Mouse (Mus musculus): ENCODE results near the gene Naa35. TPM values are rescaled to one million over a fixed set of nuclear protein-coding genes. Genes with fewer than 3 reads are reported as not detected.
"Not testable (repeated sequence)": the region's sequence is repeated elsewhere in the genome, so short reads cannot be mapped to it uniquely, and the experiment has no call there.

Naa35 gene
- total RNA-seq, 1 experiment = 79.1 TPM

DNA sequence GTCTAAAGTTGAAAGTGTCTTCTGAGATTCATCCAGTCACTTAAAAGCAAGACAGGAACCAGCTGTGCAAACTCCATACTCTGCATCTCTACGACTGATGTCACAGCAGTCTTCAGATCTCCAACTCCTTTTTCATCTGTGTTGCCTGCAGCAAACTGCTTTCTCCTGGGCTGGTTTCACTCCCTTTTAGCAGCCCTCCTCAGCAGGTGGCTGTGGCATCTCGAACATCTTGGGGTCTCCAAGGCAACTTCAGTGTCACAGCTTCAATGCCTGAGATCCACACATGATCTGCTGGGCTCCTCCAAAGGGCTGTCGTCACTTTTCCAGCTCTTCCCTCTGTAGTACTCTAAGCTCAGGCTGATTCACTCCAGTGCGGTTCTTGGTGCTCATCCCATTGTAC is 5.6 kb downstream of the Naa35 start:
- H3K36me3 ChIP-seq (ENCODE audit: control insufficient read depth, insufficient read depth, low read length, poor library complexity, severe bottlenecking) = peaks cover 13% of the 10 kb centered on the region
- H3K4me1 ChIP-seq (ENCODE audit: control insufficient read depth in 2 of 2, insufficient read depth in 2 of 2, low read length in 2 of 2, poor library complexity in 1 of 2) = peaks cover 0 to 6% of the 10 kb centered on the region in 2 experiments; a peak in 2 of 4 replicates
- no peak overlapping the region for H3K4me3 ChIP-seq (ENCODE audit: insufficient read depth in 1 of 2, low read depth in 1 of 2, low read length in 2 of 2, poor library complexity in 1 of 2, severe bottlenecking in 1 of 2)
- no peak overlapping the region for H3K9ac ChIP-seq (ENCODE audit: insufficient read depth, low read depth, low read length, poor library complexity, severe bottlenecking)
- in situ Hi-C loops (cut with MboI; ENCODE audit: low sequenced_read_pairs in 2 of 2, unreplicated experiment in 2 of 2) = no loop called here
- H3K9me3 ChIP-seq (ENCODE audit: control insufficient read depth, insufficient read depth, low read depth, low read length) = no peaks in the 10 kb centered on the region
- no peak overlapping the region for H3K27ac ChIP-seq (ENCODE audit: insufficient read depth, low read depth, low read length, poor library complexity, severe bottlenecking)
- no peak for TF ChIP-seq ZNF384 (IDR thresholded peaks at IDR 0.05; ENCODE audit: low read depth, low read length)
- no peak for TF ChIP-seq HCFC1 (IDR thresholded peaks at IDR 0.05; ENCODE audit: borderline replicate concordance, insufficient read depth, low read length)
- TF ChIP-seq ZC3H11A (IDR thresholded peaks at IDR 0.05; ENCODE audit: borderline replicate concordance, low read depth, low read length) = no peak
- no peak for TF ChIP-seq CHD2 (IDR thresholded peaks at IDR 0.05; ENCODE audit: low read depth, low read length)
- TF ChIP-seq MAFK (IDR thresholded peaks at IDR 0.05; ENCODE audit: insufficient read depth, low read depth, low read length) = no peak
- no peak for DNase-seq (ENCODE audit: low read depth, low spot score)

DNA sequence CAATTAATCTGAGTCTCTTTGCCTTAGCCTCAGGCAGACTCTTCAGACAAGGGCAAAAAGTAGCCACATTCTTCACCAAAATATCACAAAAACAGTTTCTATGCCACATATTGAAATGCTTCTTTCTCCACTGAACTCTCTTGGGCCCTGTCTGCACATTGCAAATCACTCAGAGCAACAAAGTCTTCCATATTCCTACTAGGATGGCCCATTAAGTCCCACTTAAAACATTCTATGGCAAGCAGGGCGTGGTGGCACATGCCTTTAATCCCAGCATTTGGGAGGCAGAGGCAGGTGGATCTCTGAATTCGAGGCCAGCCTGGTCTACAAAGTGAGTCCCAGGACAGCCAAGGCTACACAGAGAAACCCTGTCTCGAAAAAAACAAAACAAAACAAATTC is 7.0 kb downstream of the Naa35 start:
- H3K9me3 ChIP-seq (ENCODE audit: control insufficient read depth, insufficient read depth, low read depth, low read length); in situ Hi-C loops (cut with MboI; ENCODE audit: low sequenced_read_pairs in 2 of 2, unreplicated experiment in 2 of 2); H3K27ac ChIP-seq (ENCODE audit: insufficient read depth, low read depth, low read length, poor library complexity, severe bottlenecking); H3K4me3 ChIP-seq (ENCODE audit: insufficient read depth in 1 of 2, low read depth in 1 of 2, low read length in 2 of 2, poor library complexity in 1 of 2, severe bottlenecking in 1 of 2); H3K9ac ChIP-seq (ENCODE audit: insufficient read depth, low read depth, low read length, poor library complexity, severe bottlenecking); H3K4me1 ChIP-seq (ENCODE audit: control insufficient read depth in 2 of 2, insufficient read depth in 2 of 2, low read length in 2 of 2, poor library complexity in 1 of 2): not testable (repeated sequence)
- DNase-seq (ENCODE audit: low read depth, low spot score) = peak; percentile 31
- peaks cover 13% of the 10 kb centered on the region for H3K36me3 ChIP-seq (ENCODE audit: control insufficient read depth, insufficient read depth, low read length, poor library complexity, severe bottlenecking)

DNA sequence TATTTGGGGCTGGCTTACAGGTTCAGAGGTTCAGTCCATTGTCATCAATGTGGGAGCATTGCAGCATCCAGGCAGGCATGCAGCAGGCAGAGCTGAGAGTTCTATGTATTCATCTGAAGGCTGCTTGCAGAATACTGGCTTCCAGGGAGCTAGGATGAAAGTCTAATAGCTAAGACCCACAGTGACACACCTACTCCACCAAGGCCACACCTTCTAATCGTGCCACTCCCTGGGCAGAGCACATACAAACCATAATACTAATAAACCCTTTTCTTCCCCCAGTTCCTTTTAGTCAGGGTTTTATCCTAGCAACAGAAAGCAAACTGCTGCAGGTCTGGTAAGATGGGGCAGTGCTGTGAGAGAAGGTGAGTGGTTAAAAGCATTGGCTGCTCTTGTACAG is 7.6 kb downstream of the Naa35 start:
- Histone ChIP-seq H3K36me3 (ENCODE audit: control insufficient read depth, insufficient read depth, low read length, poor library complexity, severe bottlenecking) (peaks cover 10% of the 10 kb centered on the region), H3K27ac (ENCODE audit: insufficient read depth, low read depth, low read length, poor library complexity, severe bottlenecking) (no peak overlapping the region), H3K9me3 (ENCODE audit: control insufficient read depth, insufficient read depth, low read depth, low read length) (no peaks in the 10 kb centered on the region), H3K4me3 (ENCODE audit: insufficient read depth in 1 of 2, low read depth in 1 of 2, low read length in 2 of 2, poor library complexity in 1 of 2, severe bottlenecking in 1 of 2) (no peak overlapping the region), H3K4me1 (ENCODE audit: control insufficient read depth in 2 of 2, insufficient read depth in 2 of 2, low read length in 2 of 2, poor library complexity in 1 of 2) (peaks cover 0 to 4% of the 10 kb centered on the region in 2 experiments; a peak in 1 of 4 replicates), H3K9ac (ENCODE audit: insufficient read depth, low read depth, low read length, poor library complexity, severe bottlenecking) (no peak overlapping the region)
- TF ChIP-seq HCFC1 (IDR thresholded peaks at IDR 0.05; ENCODE audit: borderline replicate concordance, insufficient read depth, low read length) (no peak), ZC3H11A (IDR thresholded peaks at IDR 0.05; ENCODE audit: borderline replicate concordance, low read depth, low read length) (no peak), MAFK (IDR thresholded peaks at IDR 0.05; ENCODE audit: insufficient read depth, low read depth, low read length) (no peak), CHD2 (IDR thresholded peaks at IDR 0.05; ENCODE audit: low read depth, low read length) (no peak), ZNF384 (IDR thresholded peaks at IDR 0.05; ENCODE audit: low read depth, low read length) (no peak)
- DNase-seq (ENCODE audit: low read depth, low spot score) = no peak
- in situ Hi-C loops (cut with MboI; ENCODE audit: low sequenced_read_pairs in 2 of 2, unreplicated experiment in 2 of 2) = no loop called here

DNA sequence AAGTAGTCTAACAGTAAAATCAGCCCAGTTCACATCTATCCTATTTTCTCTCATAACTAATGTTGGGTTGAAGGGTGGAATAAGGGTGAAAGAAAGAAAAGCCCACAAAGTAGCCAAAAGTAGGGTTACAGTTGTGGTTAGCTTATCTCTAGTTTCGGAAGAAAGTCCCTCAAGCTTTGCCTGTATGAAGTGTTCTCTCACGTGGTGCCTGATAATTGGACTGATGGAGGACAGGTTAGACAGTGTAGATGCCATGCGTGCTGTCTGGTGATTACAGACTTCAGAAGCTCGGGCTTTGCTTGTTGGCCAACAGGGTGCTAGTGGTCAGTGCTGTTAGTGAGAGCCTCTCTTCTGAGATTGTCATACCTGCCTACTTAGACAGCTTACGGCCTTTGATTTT is 18.0 kb downstream of the Naa35 start:
- DNase-seq (ENCODE audit: low read depth, low spot score) = no peak
- TF ChIP-seq HCFC1 (IDR thresholded peaks at IDR 0.05; ENCODE audit: borderline replicate concordance, insufficient read depth, low read length) = no peak
- Histone ChIP-seq H3K27ac (ENCODE audit: insufficient read depth, low read depth, low read length, poor library complexity, severe bottlenecking) (no peak overlapping the region), H3K9me3 (ENCODE audit: control insufficient read depth, insufficient read depth, low read depth, low read length) (no peaks in the 10 kb centered on the region), H3K4me3 (ENCODE audit: insufficient read depth in 1 of 2, low read depth in 1 of 2, low read length in 2 of 2, poor library complexity in 1 of 2, severe bottlenecking in 1 of 2) (no peak overlapping the region), H3K4me1 (ENCODE audit: control insufficient read depth in 2 of 2, insufficient read depth in 2 of 2, low read length in 2 of 2, poor library complexity in 1 of 2) (no peaks in the 10 kb centered on the region), H3K9ac (ENCODE audit: insufficient read depth, low read depth, low read length, poor library complexity, severe bottlenecking) (no peak overlapping the region), H3K36me3 (ENCODE audit: control insufficient read depth, insufficient read depth, low read length, poor library complexity, severe bottlenecking) (peaks cover 26% of the 10 kb centered on the region)
- in situ Hi-C loops (cut with MboI; ENCODE audit: low sequenced_read_pairs in 2 of 2, unreplicated experiment in 2 of 2) = no loop called here

DNA sequence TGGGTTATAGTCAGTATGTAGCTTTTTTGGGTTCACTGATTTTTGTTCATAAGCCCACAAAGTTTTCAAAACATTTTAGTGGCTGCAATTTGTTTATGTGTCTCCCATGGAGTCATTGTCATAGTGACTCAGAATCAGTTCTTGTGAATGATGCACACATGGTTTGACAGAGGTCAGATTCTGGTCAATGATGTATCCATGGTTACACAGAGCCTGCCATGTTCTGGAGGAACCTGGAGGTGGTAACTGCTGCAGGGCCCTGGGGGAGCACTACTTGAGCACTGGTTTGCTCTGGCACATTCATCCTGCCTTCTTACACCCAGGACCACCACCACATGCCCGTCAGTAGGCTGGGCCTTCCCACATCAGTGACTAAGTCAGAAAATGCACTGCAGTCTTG is 19.5 kb downstream of the Naa35 start:
- in situ Hi-C loops (cut with MboI; ENCODE audit: low sequenced_read_pairs in 2 of 2, unreplicated experiment in 2 of 2) = no loop called here
- H3K4me3 ChIP-seq (ENCODE audit: insufficient read depth in 1 of 2, low read depth in 1 of 2, low read length in 2 of 2, poor library complexity in 1 of 2, severe bottlenecking in 1 of 2) = no peak overlapping the region
- no peak for DNase-seq (ENCODE audit: low read depth, low spot score)
- H3K27ac ChIP-seq (ENCODE audit: insufficient read depth, low read depth, low read length, poor library complexity, severe bottlenecking) = no peak overlapping the region
- no peaks in the 10 kb centered on the region for H3K4me1 ChIP-seq (ENCODE audit: control insufficient read depth in 2 of 2, insufficient read depth in 2 of 2, low read length in 2 of 2, poor library complexity in 1 of 2)
- no peak for TF ChIP-seq HCFC1 (IDR thresholded peaks at IDR 0.05; ENCODE audit: borderline replicate concordance, insufficient read depth, low read length)
- no peak for TF ChIP-seq CHD2 (IDR thresholded peaks at IDR 0.05; ENCODE audit: low read depth, low read length)
- no peak for TF ChIP-seq MAFK (IDR thresholded peaks at IDR 0.05; ENCODE audit: insufficient read depth, low read depth, low read length)
- no peak for TF ChIP-seq ZNF384 (IDR thresholded peaks at IDR 0.05; ENCODE audit: low read depth, low read length)
- no peak for TF ChIP-seq ZC3H11A (IDR thresholded peaks at IDR 0.05; ENCODE audit: borderline replicate concordance, low read depth, low read length)
- H3K36me3 ChIP-seq (ENCODE audit: control insufficient read depth, insufficient read depth, low read length, poor library complexity, severe bottlenecking) = peaks cover 28% of the 10 kb centered on the region
- no peak overlapping the region for H3K9ac ChIP-seq (ENCODE audit: insufficient read depth, low read depth, low read length, poor library complexity, severe bottlenecking)
- H3K9me3 ChIP-seq (ENCODE audit: control insufficient read depth, insufficient read depth, low read depth, low read length) = no peaks in the 10 kb centered on the region

Data from ES-E14 (cell line).